Mouse (Mus musculus) intestine, embryonic 14.5 days (tissue): Measurements from ENCODE around the gene Kalrn. TPM values are rescaled to one million over a fixed set of nuclear protein-coding genes. Genes with fewer than 3 reads are reported as not detected.

Experiments used
- ATAC-seq: fragments of 200-750 bp; cut with Nextera tagmentation; replicated peaks from 2 replicates; pipeline ENCODE4 v1.8.0; 2017; ENCODE audit warnings: low read depth, moderate number of reproducible peaks, moderate TSS enrichment, moderate library complexity; ENCODE audit not compliant: low FRiP score, low TSS enrichment
- DNase-seq: peaks from one replicate; pipeline ENCODE4 v3.0.0-alpha.2; 2018; ENCODE audit warnings: low spot score
- H3K27ac ChIP-seq: fragments of 300-500 bp; sonication (generic); 2 replicates; pipeline ENCODE4 v1.5.1; 2014; ENCODE audit warnings: low read depth, mild to moderate bottlenecking, control low read depth
- H3K27me3 ChIP-seq: fragments of 300-500 bp; sonication (generic); replicated peaks from 2 replicates; pipeline ENCODE4 v1.6.1; 2014; ENCODE audit warnings: low read length, control low read depth; ENCODE audit not compliant: control insufficient read depth, insufficient read depth
- H3K36me3 ChIP-seq: fragments of 300-500 bp; sonication (generic); 2 replicates; pipeline ENCODE4 v1.6.1; 2014; ENCODE audit warnings: low read length, control low read depth; ENCODE audit not compliant: control insufficient read depth, insufficient read depth
- H3K4me1 ChIP-seq: fragments of 300-500 bp; sonication (generic); replicated peaks from 2 replicates; pipeline ENCODE4 v1.6.1; 2014; ENCODE audit warnings: low read length, control low read depth, mixed read lengths; ENCODE audit not compliant: control insufficient read depth, insufficient read depth
- H3K4me2 ChIP-seq: fragments of 300-500 bp; sonication (generic); 2 replicates; pipeline ENCODE4 v1.6.1; 2014; ENCODE audit warnings: low read length
- H3K4me3 ChIP-seq: fragments of 300-500 bp; sonication (generic); 2 replicates; pipeline ENCODE4 v1.5.1; 2014; ENCODE audit warnings: low read depth, low read length, control low read depth, mixed read lengths
- H3K9ac ChIP-seq: fragments of 300-500 bp; sonication (generic); 2 replicates; pipeline ENCODE4 v1.6.1; 2014; ENCODE audit warnings: mild to moderate bottlenecking, low read length
- H3K9me3 ChIP-seq: fragments of 300-500 bp; sonication (generic); 2 replicates; pipeline ENCODE4 v1.6.1; 2016; ENCODE audit warnings: low read length, control low read depth; ENCODE audit not compliant: control insufficient read depth
- WGBS: fragments of 180-500 bp; shearing (Covaris S2); extraction: QIAGEN DNeasy Blood & Tissue Kit; methylation state at CpG from one replicate; pipeline ENCODE4 v1.1.7; 2014; 5-methylcytosine and 5-hydroxymethylcytosine counted together
- polyA plus RNA-seq: library from polyadenylated mRNA; unstranded; fragments of >200 nt; fragmentation: Nextera tagmentation; extraction: Ambion mirVana; gene quantifications from 2 replicates; pipeline ENCODE4 v1.2.1, GENCODE M21; 2014

The Kalrn gene
- polyA plus RNA-seq, 1 experiment from 2014 or later: 20.1 TPM

DNA sequence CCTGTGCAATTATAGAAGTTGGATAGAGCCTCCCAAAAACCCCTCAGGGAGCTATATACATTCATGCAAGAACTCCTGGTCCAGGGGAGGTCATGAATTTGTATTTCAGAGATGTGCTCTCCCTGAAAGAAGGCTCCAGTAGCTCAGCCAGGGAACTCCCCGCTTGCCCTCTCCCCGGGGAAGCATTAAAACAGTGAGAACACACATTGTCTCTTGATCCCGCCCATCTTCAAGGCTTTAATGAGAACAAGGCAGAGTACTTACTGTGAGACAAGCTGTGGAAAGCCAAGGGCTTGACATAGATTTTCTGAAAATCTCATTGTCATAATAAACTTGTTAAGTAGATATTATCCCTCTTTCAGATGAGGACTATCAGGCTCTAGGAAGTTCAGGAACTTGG is 155.4 kb downstream of the Kalrn start:
- H3K27ac ChIP-seq: no peak overlapping the region
- no peak for DNase-seq
- 0 out of 2 replicates have a peak, but pooled peaks cover 3% of the 10 kb centered on the region for H3K9me3 ChIP-seq
- H3K4me1 ChIP-seq: peaks cover 28% of the 10 kb centered on the region
- ATAC-seq: no peak
- no peak overlapping the region for H3K4me3 ChIP-seq
- no peak overlapping the region for H3K4me2 ChIP-seq
- H3K36me3 ChIP-seq: no peaks in the 10 kb centered on the region
- H3K9ac ChIP-seq: no peak overlapping the region
- no peaks in the 10 kb centered on the region for H3K27me3 ChIP-seq
- 57% methylated on average over 3 of the region's 3 CpGs for WGBS

DNA sequence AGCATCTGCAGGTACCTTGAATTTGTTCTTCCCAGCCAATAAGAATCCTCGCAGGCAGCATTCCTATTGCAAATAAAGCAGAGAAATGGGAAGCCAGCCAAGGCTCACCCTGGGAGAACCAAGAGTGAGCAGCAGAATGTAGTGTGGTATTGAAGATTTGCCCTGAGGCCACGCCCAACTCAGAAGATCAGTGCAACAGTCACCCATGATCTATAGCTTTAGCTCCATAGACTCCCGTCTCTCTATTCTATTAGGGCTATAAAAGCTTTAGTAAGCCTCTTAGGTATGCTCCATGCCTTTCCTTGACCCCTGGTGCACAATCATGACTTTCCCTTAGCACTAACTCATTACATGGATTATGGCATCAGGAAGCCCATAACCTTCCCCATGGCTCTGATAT is 155.9 kb downstream of the Kalrn start:
- 80% methylated on average over 3 of the region's 3 CpGs for WGBS
- H3K4me3 ChIP-seq: no peak overlapping the region
- H3K27me3 ChIP-seq: no peaks in the 10 kb centered on the region
- ATAC-seq (no peak), DNase-seq (no peak)
- no peak overlapping the region for H3K27ac ChIP-seq
- no peaks in the 10 kb centered on the region for H3K36me3 ChIP-seq
- H3K4me1 ChIP-seq: peaks cover 28% of the 10 kb centered on the region
- H3K9me3 ChIP-seq: 0 out of 2 replicates have a peak, but pooled peaks cover 3% of the 10 kb centered on the region
- H3K9ac ChIP-seq: no peak overlapping the region
- H3K4me2 ChIP-seq: no peak overlapping the region

DNA sequence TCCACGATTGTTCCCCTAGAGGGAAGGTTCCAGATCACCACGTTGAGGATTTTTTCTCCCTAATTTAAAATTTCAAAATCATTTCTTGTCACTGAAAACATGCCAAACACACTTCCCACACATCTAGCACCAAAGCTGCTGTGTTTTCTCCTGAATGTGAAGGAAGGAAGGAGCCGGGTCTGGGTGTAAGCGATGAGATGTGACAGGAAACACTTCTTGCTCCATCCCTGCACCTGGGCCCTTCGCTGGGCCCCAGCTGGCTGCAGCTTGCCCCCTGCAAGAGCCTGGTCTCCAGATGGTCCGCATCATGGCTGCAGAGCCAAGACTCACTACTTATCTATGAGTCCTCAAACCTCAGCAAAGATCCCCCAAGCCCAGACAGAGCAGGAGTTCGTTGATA is 158.8 kb downstream of the Kalrn start:
- H3K9ac ChIP-seq: no peak overlapping the region
- no peaks in the 10 kb centered on the region for H3K36me3 ChIP-seq
- peak; percentile 63 for DNase-seq
- H3K4me1 ChIP-seq: peaks cover 23% of the 10 kb centered on the region
- ATAC-seq: no peak
- no peak overlapping the region for H3K4me2 ChIP-seq
- 37% methylated on average over 7 of the region's 7 CpGs for WGBS
- H3K9me3 ChIP-seq: 0 out of 2 replicates have a peak, but pooled peaks cover 3% of the 10 kb centered on the region
- H3K27ac ChIP-seq: peak overlapping the region; percentile 47
- no peak overlapping the region for H3K4me3 ChIP-seq
- no peaks in the 10 kb centered on the region for H3K27me3 ChIP-seq

DNA sequence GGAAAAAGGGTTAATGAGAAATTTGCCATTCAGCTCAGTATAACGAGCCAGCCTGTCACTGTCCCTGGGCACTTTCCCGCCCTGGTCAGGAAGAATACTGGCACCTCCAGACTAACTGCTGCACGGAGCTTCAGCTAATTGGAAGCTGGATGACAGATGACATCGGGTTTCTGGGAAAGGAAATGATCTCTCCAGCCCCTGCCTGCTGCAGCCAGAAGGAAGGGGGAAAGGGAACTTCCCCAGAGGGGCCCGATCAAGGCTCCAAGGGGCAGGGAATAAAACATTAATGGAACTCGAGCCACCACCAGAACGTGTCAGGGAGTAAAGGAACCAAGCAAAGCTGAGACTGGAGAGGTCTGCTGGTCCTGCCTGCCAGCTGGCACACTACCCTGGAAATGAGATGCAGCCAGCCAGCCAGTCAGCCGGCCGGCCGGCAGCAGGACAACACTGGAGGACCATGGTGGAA is 159.4 kb downstream of the Kalrn start:
- Histone ChIP-seq H3K27ac (peak overlapping the region; percentile 47), H3K4me1 (peaks cover 23% of the 10 kb centered on the region), H3K27me3 (no peaks in the 10 kb centered on the region), H3K9me3 (0 out of 2 replicates have a peak, but pooled peaks cover 3% of the 10 kb centered on the region), H3K36me3 (no peaks in the 10 kb centered on the region), H3K4me3 (no peak overlapping the region), H3K4me2 (0 out of 2 replicates have a peak overlapping the region, but pooled peaks have one; percentile 11), H3K9ac (no peak overlapping the region)
- ATAC-seq (no peak), DNase-seq (no peak)
- 27% methylated on average over 10 of the region's 10 CpGs for WGBS

DNA sequence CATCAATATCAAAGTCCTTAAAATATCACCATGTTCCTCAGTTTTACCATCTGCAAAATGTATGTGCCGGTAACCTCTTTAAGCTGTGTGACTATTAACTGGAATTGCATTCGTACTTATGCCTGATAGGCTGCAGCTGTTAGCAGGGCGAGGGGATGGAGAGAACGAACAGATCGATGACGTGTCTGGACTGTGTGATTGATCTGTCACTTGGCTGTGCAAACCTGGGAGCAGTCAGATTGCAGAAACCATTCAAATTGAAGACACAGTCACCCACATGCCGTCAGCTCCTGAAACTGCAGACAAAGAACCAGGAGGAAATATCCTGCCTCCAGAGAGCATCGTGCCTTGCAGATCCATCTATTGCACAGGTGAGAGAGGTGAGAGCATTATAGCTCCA is 166.3 kb downstream of the Kalrn start:
- no peak overlapping the region for H3K9ac ChIP-seq
- H3K27ac ChIP-seq: no peak overlapping the region
- 70% methylated on average over 8 of the region's 8 CpGs for WGBS
- no peak for ATAC-seq
- H3K9me3 ChIP-seq: no peaks in the 10 kb centered on the region
- H3K36me3 ChIP-seq: no peaks in the 10 kb centered on the region
- no peak for DNase-seq
- H3K4me3 ChIP-seq: no peak overlapping the region
- no peaks in the 10 kb centered on the region for H3K4me1 ChIP-seq
- no peak overlapping the region for H3K4me2 ChIP-seq
- no peaks in the 10 kb centered on the region for H3K27me3 ChIP-seq

DNA sequence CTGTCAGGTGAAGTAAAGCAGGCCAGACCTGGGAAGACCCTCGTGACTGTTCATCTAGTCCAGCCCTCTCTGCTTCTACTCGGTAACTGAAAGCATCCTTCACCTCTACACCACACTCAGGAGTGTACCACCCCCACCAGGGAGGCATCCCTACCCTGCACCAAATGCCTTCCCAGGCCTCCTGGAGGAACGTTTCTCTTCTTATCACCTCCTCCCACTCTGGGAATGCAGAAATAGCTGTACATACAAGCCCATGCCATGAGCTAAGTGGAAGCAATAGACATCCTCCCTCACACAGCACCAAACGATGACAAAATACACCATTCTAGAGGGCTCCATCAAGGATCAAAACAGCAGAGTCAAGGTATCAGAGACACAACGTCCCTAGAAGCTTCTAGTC is 168.2 kb downstream of the Kalrn start:
- no peaks in the 10 kb centered on the region for H3K4me1 ChIP-seq
- H3K36me3 ChIP-seq: no peaks in the 10 kb centered on the region
- DNase-seq: no peak
- WGBS: 46% methylated on average over 5 of the region's 5 CpGs
- ATAC-seq: no peak
- no peak overlapping the region for H3K4me3 ChIP-seq
- no peaks in the 10 kb centered on the region for H3K9me3 ChIP-seq
- no peak overlapping the region for H3K4me2 ChIP-seq
- no peak overlapping the region for H3K27ac ChIP-seq
- H3K9ac ChIP-seq: no peak overlapping the region
- no peaks in the 10 kb centered on the region for H3K27me3 ChIP-seq

DNA sequence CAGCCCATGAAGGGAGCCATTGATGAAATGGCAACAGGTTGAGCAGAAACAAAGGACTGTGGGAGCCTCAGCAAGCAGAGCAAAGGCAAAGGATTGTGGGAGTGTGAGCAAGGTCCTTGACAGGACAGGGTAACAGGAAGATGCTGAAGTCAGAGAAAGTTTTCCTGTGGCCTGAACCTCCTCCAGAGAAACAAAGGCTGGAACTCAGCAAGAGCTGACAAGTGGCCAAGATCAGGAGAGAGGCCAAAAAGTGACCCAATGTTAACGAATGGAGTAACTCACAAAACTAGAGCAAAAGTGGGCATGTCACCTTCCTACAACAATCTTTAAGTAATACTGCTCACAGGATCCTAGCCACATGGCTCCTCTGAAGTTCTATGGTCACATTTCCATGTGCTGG is 172.1 kb downstream of the Kalrn start:
- Histone ChIP-seq H3K27me3 (no peaks in the 10 kb centered on the region), H3K9ac (no peak overlapping the region), H3K36me3 (no peaks in the 10 kb centered on the region), H3K4me1 (no peaks in the 10 kb centered on the region), H3K9me3 (no peaks in the 10 kb centered on the region), H3K27ac (no peak overlapping the region), H3K4me3 (no peak overlapping the region), H3K4me2 (no peak overlapping the region)
- DNase-seq (no peak), ATAC-seq (no peak)
- 80% methylated on average over 1 of the region's 1 CpGs for WGBS

DNA sequence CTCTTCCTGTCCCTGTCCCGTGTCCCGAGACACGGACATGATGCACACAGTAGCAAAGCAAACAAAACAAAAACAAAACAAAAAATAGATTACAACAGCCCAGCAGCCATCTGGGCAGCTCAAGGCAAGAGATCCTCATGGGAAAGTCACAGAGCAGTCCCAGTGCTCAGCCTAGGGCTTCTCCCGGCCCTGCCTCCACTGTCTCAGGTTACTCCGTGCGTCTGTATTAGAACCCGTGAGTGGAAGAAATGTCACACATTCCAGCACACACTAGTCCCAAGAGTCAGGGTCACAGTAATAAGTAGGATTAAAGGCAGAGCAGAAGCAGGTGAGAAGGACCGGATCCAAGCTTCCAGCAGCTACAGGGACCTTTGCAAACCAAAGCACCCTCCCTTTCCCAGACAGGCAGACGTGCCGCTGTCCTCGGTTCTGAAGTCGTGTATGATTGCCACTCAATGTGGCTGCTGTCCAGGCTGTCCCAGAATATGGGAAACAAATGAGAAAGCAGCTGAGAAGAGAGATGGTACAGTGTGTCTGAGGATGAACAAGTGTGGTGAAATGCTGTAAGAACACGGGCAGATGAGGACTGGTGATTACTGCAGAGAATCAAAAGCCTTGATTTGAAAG is 173.1 kb downstream of the Kalrn start:
- no peak for ATAC-seq
- Histone ChIP-seq H3K9me3 (no peaks in the 10 kb centered on the region), H3K4me3 (no peak overlapping the region), H3K4me2 (no peak overlapping the region), H3K27ac (no peak overlapping the region), H3K9ac (no peak overlapping the region), H3K4me1 (no peaks in the 10 kb centered on the region), H3K27me3 (no peaks in the 10 kb centered on the region), H3K36me3 (no peaks in the 10 kb centered on the region)
- peak; percentile 90 for DNase-seq
- 46% methylated on average over 13 of the region's 13 CpGs for WGBS

DNA sequence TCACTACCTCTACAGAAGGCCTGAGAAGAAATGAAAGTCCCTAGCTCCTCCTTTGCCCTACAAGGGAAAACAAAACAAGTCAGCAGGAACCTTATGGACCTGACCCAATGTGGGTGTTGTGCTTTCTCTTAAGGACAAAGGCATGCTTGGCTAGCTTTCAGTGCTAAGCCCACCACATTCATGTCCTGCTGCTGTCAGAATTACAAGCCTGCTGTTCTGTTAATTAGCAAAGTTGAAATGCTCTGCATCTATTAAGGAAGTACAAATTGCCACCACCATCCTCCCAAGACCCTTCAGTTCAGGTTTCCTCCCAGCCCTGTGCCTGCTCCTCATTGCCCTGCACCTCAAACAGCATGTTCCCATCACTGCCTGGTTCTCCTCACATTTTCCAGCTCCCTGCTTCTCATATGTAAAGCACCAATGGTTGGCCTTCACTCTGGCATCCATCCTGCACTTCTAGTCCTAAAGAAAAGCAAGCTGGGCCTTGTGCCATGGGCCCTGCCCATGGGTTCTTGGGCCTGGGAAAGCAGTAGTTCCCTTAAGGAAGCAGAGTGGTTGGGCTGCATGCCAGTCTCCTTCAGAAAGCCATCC is 178.0 kb downstream of the Kalrn start:
- Histone ChIP-seq H3K4me1 (no peaks in the 10 kb centered on the region), H3K36me3 (no peaks in the 10 kb centered on the region), H3K9ac (no peak overlapping the region), H3K27me3 (no peaks in the 10 kb centered on the region), H3K27ac (no peak overlapping the region), H3K4me2 (no peak overlapping the region), H3K9me3 (no peaks in the 10 kb centered on the region), H3K4me3 (no peak overlapping the region)
- DNase-seq: no peak
- no peak for ATAC-seq
